Mouse (Mus musculus): ENCODE measurements around the gene Ncstn.

Gene Ncstn

GRCm38 (mm10) chr1:172082101-172082898 is at the start of gene Ncstn, which contains the start of gene Copa:
Gene Ncstn, minus strand, starts transcription at chr1:172082795.
Gene Copa, plus strand, starts transcription at chr1:172082529.
- DNase-seq (ENCODE audit: low spot score in 2 of 2) = peak; percentile 84 to 91

- no peak for DNase-seq (ENCODE audit: low spot score in 2 of 2)
These were observed 49.7 kb upstream of the Ncstn start for GRCm38 (mm10) chr1:172132319-172132718.

GRCm38 (mm10) chr1:172129780-172130179 is 47.2 kb upstream of the Ncstn start:
- no peak for DNase-seq (ENCODE audit: low spot score in 2 of 2)

- DNase-seq (ENCODE audit: low spot score in 2 of 2) = no peak
These were observed 46.5 kb upstream of the Ncstn start for GRCm38 (mm10) chr1:172129108-172129507.

GRCm38 (mm10) chr1:172128563-172128962 is 46.0 kb upstream of the Ncstn start:
- DNase-seq (ENCODE audit: low spot score in 2 of 2) = no peak

GRCm38 (mm10) chr1:172127487-172127886 is 44.9 kb upstream of the Ncstn start:
- no peak for DNase-seq (ENCODE audit: low spot score in 2 of 2)

- peak; percentile 59 to 65 for DNase-seq (ENCODE audit: low spot score in 2 of 2)
These were observed 44.1 kb upstream of the Ncstn start, which contains the start of gene Pex19 for GRCm38 (mm10) chr1:172126376-172127347. Gene Pex19, plus strand, starts transcription at chr1:172126755.

GRCm38 (mm10) chr1:172124572-172124971 is 42.0 kb upstream of the Ncstn start:
- no peak for DNase-seq (ENCODE audit: low spot score in 2 of 2)

GRCm38 (mm10) chr1:172122671-172123070 is 40.1 kb upstream of the Ncstn start:
- DNase-seq (ENCODE audit: low spot score in 2 of 2) = no peak

GRCm38 (mm10) chr1:172119720-172120119 is 37.1 kb upstream of the Ncstn start:
- DNase-seq (ENCODE audit: low spot score in 2 of 2) = no peak

- DNase-seq (ENCODE audit: low spot score in 2 of 2) = no peak
These were observed 36.5 kb upstream of the Ncstn start for GRCm38 (mm10) chr1:172119100-172119499.

- DNase-seq (ENCODE audit: low spot score in 2 of 2) = no peak
These were observed 34.4 kb upstream of the Ncstn start for GRCm38 (mm10) chr1:172116948-172117347.

- no peak for DNase-seq (ENCODE audit: low spot score in 2 of 2)
These were observed 25.3 kb upstream of the Ncstn start for GRCm38 (mm10) chr1:172107777-172108477.

GRCm38 (mm10) chr1:172105101-172105500 is 22.5 kb upstream of the Ncstn start:
- no peak for DNase-seq (ENCODE audit: low spot score in 2 of 2)

GRCm38 (mm10) chr1:172103619-172104018 is 21.0 kb upstream of the Ncstn start:
- no peak for DNase-seq (ENCODE audit: low spot score in 2 of 2)

GRCm38 (mm10) chr1:172099325-172100033 is 16.9 kb upstream of the Ncstn start:
- no peak for DNase-seq (ENCODE audit: low spot score in 2 of 2)

- DNase-seq (ENCODE audit: low spot score in 2 of 2) = no peak
These were observed 12.6 kb upstream of the Ncstn start for GRCm38 (mm10) chr1:172095202-172095601.

- no peak for DNase-seq (ENCODE audit: low spot score in 2 of 2)
These were observed 11.7 kb upstream of the Ncstn start for GRCm38 (mm10) chr1:172094295-172094694.

- no peak for DNase-seq (ENCODE audit: low spot score in 2 of 2)
These were observed 10.9 kb upstream of the Ncstn start for GRCm38 (mm10) chr1:172093522-172093921.

GRCm38 (mm10) chr1:172082899-172083445 is 377 bp upstream of the Ncstn start:
- no peak for DNase-seq (ENCODE audit: low spot score in 2 of 2)

GRCm38 (mm10) chr1:172077981-172078380 is 4.6 kb downstream of the Ncstn start:
- no peak for DNase-seq (ENCODE audit: low spot score in 2 of 2)
